Mouse (Mus musculus): ENCODE measurements around the gene Oxnad1. TPM values are rescaled to one million over a fixed set of nuclear protein-coding genes. Genes with fewer than 3 reads are reported as not detected.

Gene Oxnad1
- polyA plus RNA-seq (2015; fragmentation: Nextera tagmentation; extraction: Ambion mirVana) = 35.2 and 36.9 TPM in 2 replicates

DNA sequence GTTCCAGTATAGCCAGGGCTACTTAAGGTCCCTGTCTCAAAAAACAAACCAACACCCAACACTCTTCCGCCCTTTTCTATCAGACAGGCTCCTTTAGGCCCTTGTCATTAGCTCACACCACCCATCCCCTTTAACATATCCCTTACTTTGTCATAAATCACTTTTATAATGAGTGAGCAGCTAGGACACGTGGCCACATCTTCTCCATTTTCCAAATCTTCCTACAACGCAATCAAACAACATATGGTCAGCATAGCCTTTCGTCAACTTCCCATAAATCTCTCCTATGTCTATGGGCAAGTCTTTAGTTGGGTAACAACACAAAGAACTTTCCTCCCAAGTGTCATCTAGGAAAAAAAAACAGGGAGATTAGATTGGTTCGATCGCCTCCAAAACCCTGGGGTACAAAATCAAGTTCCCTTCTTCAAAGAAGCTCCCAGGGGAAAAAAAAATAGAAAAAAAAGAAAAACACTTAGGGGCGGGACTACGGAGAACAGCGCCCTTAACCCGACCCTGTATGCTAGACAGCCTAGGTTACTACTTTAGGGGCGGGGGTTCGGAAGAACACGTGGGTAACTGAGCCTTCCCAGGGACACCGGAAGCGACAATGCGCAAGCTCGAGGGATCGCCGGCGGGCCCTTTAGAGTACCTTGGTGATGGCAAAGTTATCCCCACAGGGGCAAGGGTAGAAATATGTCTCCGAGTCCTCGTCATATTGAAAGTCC, at the start of gene Oxnad1:
Gene Oxnad1 (plus strand): TSS at position 614 of the 725 bp plus-strand sequence.
- peak; percentile 95 for ATAC-seq (ENCODE audit: low FRiP score, low TSS enrichment)
- H3K4me2 ChIP-seq (replicated peaks; ENCODE audit: low read depth, low read length) = peak within 1 kb of the TSS; percentile 66
- H3K9me3 ChIP-seq (ENCODE audit: low read length) = no peaks in the 10 kb centered on the region
- peak within 1 kb of the TSS; percentile 66 for H3K4me3 ChIP-seq (ENCODE audit: low read length)
- 1% methylated on average over 22 of the region's 22 CpGs for WGBS
- peak within 1 kb of the TSS; percentile 87 for H3K27ac ChIP-seq (ENCODE audit: low read length)
- no peaks in the 10 kb centered on the region for H3K27me3 ChIP-seq (ENCODE audit: insufficient read depth, low read length)
- H3K36me3 ChIP-seq (ENCODE audit: insufficient read depth, low read length) = peaks cover 16% of the 10 kb centered on the region
- peaks cover 11% of the 10 kb centered on the region for H3K4me1 ChIP-seq (ENCODE audit: insufficient read depth, low read length)
- H3K9ac ChIP-seq (replicated peaks; ENCODE audit: low read length) = peak within 1 kb of the TSS; percentile 69

DNA sequence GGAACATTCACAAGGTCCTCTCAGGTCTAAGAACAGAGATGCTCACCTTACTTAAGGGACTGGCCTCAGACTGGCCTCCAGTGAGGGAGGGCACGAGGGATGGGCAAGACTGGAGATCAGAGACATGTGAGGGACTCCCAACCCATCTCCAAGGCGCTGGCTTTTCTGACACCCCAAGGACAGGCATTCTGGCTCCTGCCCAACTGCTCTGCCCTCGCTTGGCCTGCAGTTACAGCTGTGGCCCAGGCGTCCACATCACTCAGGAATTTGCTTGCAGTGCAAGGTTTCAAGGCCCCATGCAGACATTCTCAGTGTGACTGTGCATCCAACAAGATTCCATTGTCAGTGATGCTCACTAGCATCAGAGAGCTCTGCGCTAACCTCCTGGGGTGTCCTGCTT, 48.7 kb upstream of the Oxnad1 start:
- Histone ChIP-seq H3K36me3 (ENCODE audit: insufficient read depth, low read length) (no peaks in the 10 kb centered on the region), H3K9me3 (ENCODE audit: low read length) (no peaks in the 10 kb centered on the region), H3K4me3 (ENCODE audit: low read length) (no peak overlapping the region), H3K4me1 (ENCODE audit: insufficient read depth, low read length) (no peaks in the 10 kb centered on the region), H3K27me3 (ENCODE audit: insufficient read depth, low read length) (no peaks in the 10 kb centered on the region), H3K9ac (replicated peaks; ENCODE audit: low read length) (no peak overlapping the region), H3K27ac (ENCODE audit: low read length) (no peak overlapping the region), H3K4me2 (replicated peaks; ENCODE audit: low read depth, low read length) (no peak overlapping the region)
- ATAC-seq (ENCODE audit: low FRiP score, low TSS enrichment) = no peak
- 79% methylated on average over 5 of the region's 5 CpGs for WGBS

DNA sequence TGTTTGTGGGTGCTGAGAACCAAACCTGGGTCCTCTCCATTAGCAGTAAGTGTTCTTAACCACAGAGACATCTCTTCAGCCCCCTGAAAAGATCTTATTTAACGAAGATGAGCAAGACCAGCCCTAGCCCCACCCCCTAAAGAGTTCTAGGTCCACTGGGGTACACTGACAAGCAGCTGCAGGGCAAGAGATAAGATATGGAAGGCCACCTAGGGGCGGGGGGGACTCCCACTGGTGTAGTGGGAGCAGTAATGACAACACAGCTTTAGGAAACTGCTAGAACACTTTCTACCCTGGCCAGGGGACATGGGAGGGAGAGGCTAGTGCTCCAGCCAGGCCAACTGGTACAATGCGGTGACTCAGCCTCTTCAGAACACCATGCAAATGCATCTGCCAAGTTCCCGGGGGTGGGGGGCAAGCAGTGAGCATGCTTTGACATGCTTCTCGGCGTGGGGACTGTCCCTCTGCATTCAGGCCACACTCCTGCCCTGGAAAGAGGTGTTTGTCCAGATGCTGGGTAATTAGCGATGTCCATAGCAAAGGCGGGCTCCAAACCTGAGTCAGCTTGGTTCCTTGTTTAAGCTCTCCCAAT, 47.4 kb upstream of the Oxnad1 start:
- 88% methylated on average over 8 of the region's 8 CpGs for WGBS
- H3K9me3 ChIP-seq (ENCODE audit: low read length) = no peaks in the 10 kb centered on the region
- H3K4me2 ChIP-seq (replicated peaks; ENCODE audit: low read depth, low read length) = no peak overlapping the region
- no peaks in the 10 kb centered on the region for H3K36me3 ChIP-seq (ENCODE audit: insufficient read depth, low read length)
- H3K27ac ChIP-seq (ENCODE audit: low read length) = no peak overlapping the region
- no peaks in the 10 kb centered on the region for H3K4me1 ChIP-seq (ENCODE audit: insufficient read depth, low read length)
- ATAC-seq (ENCODE audit: low FRiP score, low TSS enrichment) = no peak
- H3K9ac ChIP-seq (replicated peaks; ENCODE audit: low read length) = no peak overlapping the region
- no peaks in the 10 kb centered on the region for H3K27me3 ChIP-seq (ENCODE audit: insufficient read depth, low read length)
- H3K4me3 ChIP-seq (ENCODE audit: low read length) = no peak overlapping the region

DNA sequence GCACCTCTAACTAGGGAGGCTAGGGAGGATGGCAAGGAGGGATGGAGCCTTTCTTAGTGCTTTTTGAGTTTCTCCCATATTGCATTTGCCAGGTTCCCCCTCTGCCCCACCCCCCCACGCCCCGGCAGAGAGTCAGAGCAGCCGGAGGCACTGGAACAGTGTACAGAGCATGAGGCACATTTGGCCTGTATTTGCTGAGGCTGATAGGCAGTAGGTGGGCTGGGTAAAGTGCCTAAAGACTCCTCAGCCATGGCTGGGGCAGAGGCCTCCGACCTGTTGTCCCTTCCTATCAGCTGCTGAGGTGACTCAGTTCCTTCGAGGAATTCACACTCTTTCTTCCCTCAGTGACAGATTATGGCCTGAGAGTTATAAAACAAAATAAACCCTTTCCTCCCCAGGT, 43.1 kb upstream of the Oxnad1 start:
- Histone ChIP-seq H3K4me3 (ENCODE audit: low read length) (no peak overlapping the region), H3K36me3 (ENCODE audit: insufficient read depth, low read length) (no peaks in the 10 kb centered on the region), H3K4me1 (ENCODE audit: insufficient read depth, low read length) (no peaks in the 10 kb centered on the region), H3K27ac (ENCODE audit: low read length) (no peak overlapping the region), H3K27me3 (ENCODE audit: insufficient read depth, low read length) (no peaks in the 10 kb centered on the region), H3K4me2 (replicated peaks; ENCODE audit: low read depth, low read length) (no peak overlapping the region), H3K9ac (replicated peaks; ENCODE audit: low read length) (no peak overlapping the region), H3K9me3 (ENCODE audit: low read length) (no peaks in the 10 kb centered on the region)
- WGBS = 14% methylated on average over 5 of the region's 5 CpGs
- no peak for ATAC-seq (ENCODE audit: low FRiP score, low TSS enrichment)

DNA sequence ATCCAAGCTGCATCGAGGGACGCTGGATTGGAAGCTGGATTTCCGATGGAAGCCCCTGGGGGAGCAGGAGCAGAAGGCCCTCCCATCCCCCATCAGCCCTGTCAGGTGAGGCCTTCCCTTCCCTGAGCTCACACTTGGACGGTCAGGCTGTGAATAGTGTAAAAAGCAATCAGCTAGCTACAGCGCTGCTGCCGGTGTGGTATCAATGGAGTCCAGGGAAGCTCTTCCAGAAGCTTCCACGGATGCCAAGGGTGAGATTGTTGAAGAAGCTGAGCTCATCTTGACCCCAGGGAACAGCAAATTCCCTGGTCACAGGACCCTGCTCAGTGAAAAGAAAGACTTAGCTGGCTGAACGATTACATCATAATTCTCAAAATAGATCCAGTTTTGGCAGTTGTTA, 38.8 kb upstream of the Oxnad1 start:
- Histone ChIP-seq H3K4me1 (ENCODE audit: insufficient read depth, low read length) (no peaks in the 10 kb centered on the region), H3K9me3 (ENCODE audit: low read length) (no peaks in the 10 kb centered on the region), H3K36me3 (ENCODE audit: insufficient read depth, low read length) (no peaks in the 10 kb centered on the region), H3K27me3 (ENCODE audit: insufficient read depth, low read length) (no peaks in the 10 kb centered on the region), H3K27ac (ENCODE audit: low read length) (no peak overlapping the region), H3K4me3 (ENCODE audit: low read length) (no peak overlapping the region), H3K4me2 (replicated peaks; ENCODE audit: low read depth, low read length) (no peak overlapping the region), H3K9ac (replicated peaks; ENCODE audit: low read length) (no peak overlapping the region)
- no peak for ATAC-seq (ENCODE audit: low FRiP score, low TSS enrichment)
- 75% methylated on average over 8 of the region's 8 CpGs for WGBS

DNA sequence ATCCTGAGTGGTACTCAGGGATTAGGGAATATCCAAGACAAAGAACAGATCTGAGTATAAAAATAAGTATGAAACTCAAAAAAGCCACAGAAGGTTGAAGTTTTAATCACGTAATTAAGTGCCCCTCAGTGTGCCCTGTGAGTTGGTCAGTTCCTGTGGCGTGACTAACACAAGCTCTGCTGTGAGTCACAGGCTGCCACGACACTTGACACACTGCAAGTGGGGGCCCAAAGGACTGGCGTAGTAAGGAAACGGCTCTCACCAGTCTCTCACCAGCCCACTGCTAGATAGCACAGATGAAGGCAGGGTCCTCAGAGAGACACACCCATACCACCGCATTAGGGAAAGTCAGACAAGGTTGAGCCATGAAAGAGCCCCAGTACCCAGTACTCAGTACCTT, 35.0 kb upstream of the Oxnad1 start:
- 81% methylated on average over 6 of the region's 6 CpGs for WGBS
- H3K4me2 ChIP-seq (replicated peaks; ENCODE audit: low read depth, low read length) = no peak overlapping the region
- H3K4me1 ChIP-seq (ENCODE audit: insufficient read depth, low read length) = no peaks in the 10 kb centered on the region
- no peak for ATAC-seq (ENCODE audit: low FRiP score, low TSS enrichment)
- no peaks in the 10 kb centered on the region for H3K27me3 ChIP-seq (ENCODE audit: insufficient read depth, low read length)
- H3K4me3 ChIP-seq (ENCODE audit: low read length) = no peak overlapping the region
- H3K27ac ChIP-seq (ENCODE audit: low read length) = no peak overlapping the region
- no peaks in the 10 kb centered on the region for H3K36me3 ChIP-seq (ENCODE audit: insufficient read depth, low read length)
- no peak overlapping the region for H3K9ac ChIP-seq (replicated peaks; ENCODE audit: low read length)
- no peaks in the 10 kb centered on the region for H3K9me3 ChIP-seq (ENCODE audit: low read length)

DNA sequence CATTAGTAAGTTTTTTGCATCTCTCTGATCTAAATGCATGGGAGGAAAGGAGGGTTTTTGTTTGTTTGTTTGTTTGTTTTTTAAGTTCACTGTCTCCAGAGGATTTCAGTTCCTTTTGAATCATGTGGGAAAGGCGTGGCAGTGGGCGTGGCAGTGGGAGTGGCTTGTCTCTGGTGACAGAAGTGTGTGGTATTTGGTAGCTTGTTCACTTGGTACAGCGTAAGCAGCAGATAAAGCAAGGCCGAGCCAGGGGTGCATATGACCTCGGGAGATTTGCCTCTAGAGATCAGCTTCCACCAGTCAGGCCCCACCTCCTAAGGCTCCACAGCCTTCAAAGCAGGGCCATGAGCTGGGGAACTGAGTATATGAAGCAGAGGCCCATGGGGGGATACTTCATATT, 31.3 kb upstream of the Oxnad1 start:
- Histone ChIP-seq H3K4me2 (replicated peaks; ENCODE audit: low read depth, low read length) (no peak overlapping the region), H3K4me3 (ENCODE audit: low read length) (no peak overlapping the region), H3K9ac (replicated peaks; ENCODE audit: low read length) (no peak overlapping the region), H3K27me3 (ENCODE audit: insufficient read depth, low read length) (no peaks in the 10 kb centered on the region), H3K27ac (ENCODE audit: low read length) (no peak overlapping the region), H3K9me3 (ENCODE audit: low read length) (no peaks in the 10 kb centered on the region), H3K4me1 (ENCODE audit: insufficient read depth, low read length) (no peaks in the 10 kb centered on the region), H3K36me3 (ENCODE audit: insufficient read depth, low read length) (no peaks in the 10 kb centered on the region)
- WGBS = 77% methylated on average over 5 of the region's 5 CpGs
- no peak for ATAC-seq (ENCODE audit: low FRiP score, low TSS enrichment)

GRCm38 (mm10) chr14:32054788-32055187, 30.4 kb upstream of the Oxnad1 start:
- no peak overlapping the region for H3K9ac ChIP-seq (replicated peaks; ENCODE audit: low read length)
- WGBS = 64% methylated on average over 10 of the region's 10 CpGs
- H3K27ac ChIP-seq (ENCODE audit: low read length) = no peak overlapping the region
- H3K27me3 ChIP-seq (ENCODE audit: insufficient read depth, low read length) = no peaks in the 10 kb centered on the region
- no peak for ATAC-seq (ENCODE audit: low FRiP score, low TSS enrichment)
- H3K9me3 ChIP-seq (ENCODE audit: low read length) = no peaks in the 10 kb centered on the region
- H3K4me1 ChIP-seq (ENCODE audit: insufficient read depth, low read length) = no peaks in the 10 kb centered on the region
- H3K4me2 ChIP-seq (replicated peaks; ENCODE audit: low read depth, low read length) = no peak overlapping the region
- H3K4me3 ChIP-seq (ENCODE audit: low read length) = no peak overlapping the region
- H3K36me3 ChIP-seq (ENCODE audit: insufficient read depth, low read length) = no peaks in the 10 kb centered on the region

GRCm38 (mm10) chr14:32055781-32056180, 29.4 kb upstream of the Oxnad1 start:
- Histone ChIP-seq H3K9me3 (ENCODE audit: low read length) (no peaks in the 10 kb centered on the region), H3K4me2 (replicated peaks; ENCODE audit: low read depth, low read length) (no peak overlapping the region), H3K27me3 (ENCODE audit: insufficient read depth, low read length) (no peaks in the 10 kb centered on the region), H3K4me3 (ENCODE audit: low read length) (no peak overlapping the region), H3K36me3 (ENCODE audit: insufficient read depth, low read length) (no peaks in the 10 kb centered on the region), H3K27ac (ENCODE audit: low read length) (no peak overlapping the region), H3K9ac (replicated peaks; ENCODE audit: low read length) (no peak overlapping the region), H3K4me1 (ENCODE audit: insufficient read depth, low read length) (no peaks in the 10 kb centered on the region)
- ATAC-seq (ENCODE audit: low FRiP score, low TSS enrichment) = no peak
- WGBS = 76% methylated on average over 8 of the region's 8 CpGs

DNA sequence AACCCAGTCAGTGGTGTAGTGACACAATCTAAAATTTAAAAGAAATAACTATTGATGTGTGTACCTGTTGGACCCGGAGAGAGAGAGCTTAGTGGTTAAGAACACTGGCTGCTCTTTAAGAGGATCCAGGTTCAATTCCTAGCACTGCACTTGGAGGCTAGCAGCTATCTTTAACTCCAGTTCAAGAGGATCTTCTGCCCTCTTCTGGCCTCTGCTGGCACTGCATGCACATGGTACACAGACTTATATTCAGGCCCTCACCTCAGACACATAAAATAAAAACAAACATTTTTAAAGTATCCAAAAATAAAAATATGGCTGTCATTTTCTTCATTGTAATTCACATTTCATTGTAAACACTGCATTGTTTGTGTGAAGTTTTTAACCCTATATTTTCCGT, 28.5 kb upstream of the Oxnad1 start:
- Histone ChIP-seq H3K4me3 (ENCODE audit: low read length) (no peak overlapping the region), H3K27ac (ENCODE audit: low read length) (no peak overlapping the region), H3K4me2 (replicated peaks; ENCODE audit: low read depth, low read length) (no peak overlapping the region), H3K27me3 (ENCODE audit: insufficient read depth, low read length) (no peaks in the 10 kb centered on the region), H3K4me1 (ENCODE audit: insufficient read depth, low read length) (no peaks in the 10 kb centered on the region), H3K9me3 (ENCODE audit: low read length) (no peaks in the 10 kb centered on the region), H3K36me3 (ENCODE audit: insufficient read depth, low read length) (no peaks in the 10 kb centered on the region), H3K9ac (replicated peaks; ENCODE audit: low read length) (no peak overlapping the region)
- no peak for ATAC-seq (ENCODE audit: low FRiP score, low TSS enrichment)
- WGBS = 95% methylated on average over 2 of the region's 2 CpGs

Data from kidney, embryonic 16.5 days (tissue).